Mouse (Mus musculus) embryonic facial prominence, embryonic 11.5 days (tissue): ENCODE measurements around the gene Ipo7. TPM values are rescaled to one million over a fixed set of nuclear protein-coding genes. Genes with fewer than 3 reads are reported as not detected.
"Not testable (repeated sequence)": the region's sequence is repeated elsewhere in the genome, so short reads cannot be mapped to it uniquely, and the experiment has no call there.

Experiments used
- ATAC-seq: fragments of 200-750 bp; cut with Nextera tagmentation; replicated peaks from 2 replicates; pipeline ENCODE4 v1.8.0; 2017; ENCODE audit warnings: low read depth; ENCODE audit not compliant: insufficient number of reproducible peaks, low FRiP score, low TSS enrichment
- DNase-seq: peaks from one replicate; pipeline ENCODE4 v3.0.0-alpha.2; 2015; ENCODE audit warnings: low spot score
- H3K27ac ChIP-seq: fragments of 300-500 bp; sonication (generic); replicated peaks from 2 replicates; pipeline ENCODE4 v1.5.1; 2014; ENCODE audit warnings: mild to moderate bottlenecking, low read depth, low read length, control low read depth
- H3K27me3 ChIP-seq: fragments of 300-500 bp; sonication (generic); 2 replicates; pipeline ENCODE4 v1.6.1; 2014; ENCODE audit warnings: mild to moderate bottlenecking, low read length, moderate library complexity, mixed read lengths; ENCODE audit not compliant: control insufficient read depth, insufficient read depth
- H3K36me3 ChIP-seq: fragments of 300-500 bp; sonication (generic); replicated peaks from 2 replicates; pipeline ENCODE4 v1.6.1; 2014; ENCODE audit warnings: low read depth, mild to moderate bottlenecking, low read length, moderate library complexity, mixed read lengths; ENCODE audit not compliant: control insufficient read depth, insufficient read depth
- H3K4me1 ChIP-seq: fragments of 300-500 bp; sonication (generic); 2 replicates; pipeline ENCODE4 v1.6.1; 2014; ENCODE audit warnings: low read length, mixed read lengths; ENCODE audit not compliant: control insufficient read depth, insufficient read depth
- H3K4me2 ChIP-seq: fragments of 300-500 bp; sonication (generic); 2 replicates; pipeline ENCODE4 v1.6.1; 2014; ENCODE audit warnings: low read depth, mild to moderate bottlenecking, control low read depth, low read length, moderate library complexity
- H3K4me3 ChIP-seq: fragments of 300-500 bp; sonication (generic); 2 replicates; pipeline ENCODE4 v1.5.1; 2014; ENCODE audit warnings: low read depth, low read length, control low read depth
- H3K9ac ChIP-seq: fragments of 300-500 bp; sonication (generic); replicated peaks from 2 replicates; pipeline ENCODE4 v1.6.1; 2014; ENCODE audit warnings: mild to moderate bottlenecking, control low read depth, low read length
- H3K9me3 ChIP-seq: fragments of 300-500 bp; sonication (generic); replicated peaks from 2 replicates; pipeline ENCODE4 v1.6.1; 2016; ENCODE audit warnings: mild to moderate bottlenecking, low read length, inconsistent platforms, mixed read lengths; ENCODE audit not compliant: control insufficient read depth
- WGBS: fragments of 180-500 bp; shearing (Covaris S2); extraction: QIAGEN DNeasy Blood & Tissue Kit; methylation state at CpG from one replicate; pipeline ENCODE4 v1.1.7; 2014; 5-methylcytosine and 5-hydroxymethylcytosine counted together
- polyA plus RNA-seq: library from polyadenylated mRNA; unstranded; fragments of >200 nt; fragmentation: Nextera tagmentation; extraction: Ambion mirVana; gene quantifications from 2 replicates; pipeline ENCODE4 v1.2.1, GENCODE M21; 2014

The Ipo7 gene
- polyA plus RNA-seq, 1 experiment from 2014 or later = 29.9 TPM

DNA sequence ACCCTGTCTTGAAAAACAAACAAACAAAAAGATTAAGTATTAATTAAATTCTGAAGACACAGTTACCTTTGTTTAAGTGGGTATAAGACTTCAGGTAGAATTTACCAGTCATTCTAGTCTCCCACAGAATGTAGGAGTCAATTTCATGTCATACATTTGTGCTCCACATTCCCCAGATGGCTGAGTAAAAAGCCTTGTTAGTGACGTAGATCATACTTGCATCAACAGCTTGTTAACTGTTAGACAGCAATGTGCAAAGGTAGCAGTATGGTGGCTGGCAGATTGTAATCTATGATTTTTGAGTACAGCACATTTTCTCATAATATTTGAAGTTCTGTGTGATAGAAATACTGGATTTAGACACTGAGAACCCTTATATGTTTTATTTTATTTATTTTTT lies 10.8 kb downstream of the Ipo7 start:
- WGBS = 90% methylated on average over 1 of the region's 1 CpGs
- H3K9me3 ChIP-seq = no peaks in the 10 kb centered on the region
- no peak overlapping the region for H3K4me3 ChIP-seq
- H3K27ac ChIP-seq = no peak overlapping the region
- ATAC-seq = no peak
- H3K4me1 ChIP-seq = no peaks in the 10 kb centered on the region
- H3K4me2 ChIP-seq = no peak overlapping the region
- H3K27me3 ChIP-seq = no peaks in the 10 kb centered on the region
- no peak overlapping the region for H3K9ac ChIP-seq
- no peak for DNase-seq
- H3K36me3 ChIP-seq = peaks cover 11% of the 10 kb centered on the region

DNA sequence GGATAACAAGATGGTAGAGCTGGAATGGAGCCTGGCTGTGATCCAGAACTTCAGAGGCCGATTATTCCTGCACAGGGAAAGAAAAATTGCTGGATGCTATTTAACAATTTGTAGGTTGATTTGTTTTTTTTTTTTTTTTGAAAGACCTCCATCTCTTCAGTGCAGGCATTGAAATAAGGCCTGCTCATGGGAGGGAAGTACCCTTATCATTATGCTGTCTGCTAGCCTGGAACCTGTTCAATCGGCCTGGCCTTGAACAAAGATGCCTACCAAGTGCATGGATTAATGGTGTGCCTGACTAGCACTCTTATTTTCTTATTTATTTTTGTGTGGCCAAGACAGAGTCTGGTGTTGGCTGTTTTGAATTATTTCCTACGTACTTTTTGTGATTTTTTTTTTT lies 12.3 kb downstream of the Ipo7 start:
- WGBS = 89% methylated on average over 3 of the region's 3 CpGs
- DNase-seq (no peak), ATAC-seq (no peak)
- H3K4me1 ChIP-seq = no peaks in the 10 kb centered on the region
- H3K4me3 ChIP-seq = no peak overlapping the region
- no peak overlapping the region for H3K9ac ChIP-seq
- no peaks in the 10 kb centered on the region for H3K27me3 ChIP-seq
- peaks cover 13% of the 10 kb centered on the region for H3K36me3 ChIP-seq
- H3K4me2 ChIP-seq = no peak overlapping the region
- no peak overlapping the region for H3K27ac ChIP-seq
- no peaks in the 10 kb centered on the region for H3K9me3 ChIP-seq

DNA sequence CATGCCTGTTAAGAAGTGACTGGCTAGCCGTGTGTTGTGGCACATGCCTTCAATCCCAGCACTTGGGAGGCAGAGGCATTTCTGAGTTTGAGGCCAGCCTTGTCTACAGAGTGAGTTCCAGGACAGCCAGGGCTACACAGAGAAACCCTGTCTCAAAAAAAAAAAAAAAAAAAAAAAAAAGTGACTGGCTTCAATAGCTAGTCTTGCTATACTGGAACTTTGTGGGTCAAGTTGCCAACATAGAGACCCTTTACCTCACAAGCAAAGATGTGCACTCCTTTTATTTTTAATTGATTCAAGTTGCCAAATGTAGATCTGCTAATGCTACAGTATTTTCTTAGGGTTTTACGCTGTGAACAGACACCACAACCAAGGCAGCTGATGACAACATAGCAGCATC lies 39.6 kb downstream of the Ipo7 start:
- H3K9me3 ChIP-seq, H3K27ac ChIP-seq, H3K4me2 ChIP-seq, ATAC-seq, DNase-seq, H3K4me3 ChIP-seq, H3K9ac ChIP-seq, H3K36me3 ChIP-seq, H3K27me3 ChIP-seq, H3K4me1 ChIP-seq: not testable (repeated sequence)
- WGBS = 93% methylated on average over 2 of the region's 2 CpGs

DNA sequence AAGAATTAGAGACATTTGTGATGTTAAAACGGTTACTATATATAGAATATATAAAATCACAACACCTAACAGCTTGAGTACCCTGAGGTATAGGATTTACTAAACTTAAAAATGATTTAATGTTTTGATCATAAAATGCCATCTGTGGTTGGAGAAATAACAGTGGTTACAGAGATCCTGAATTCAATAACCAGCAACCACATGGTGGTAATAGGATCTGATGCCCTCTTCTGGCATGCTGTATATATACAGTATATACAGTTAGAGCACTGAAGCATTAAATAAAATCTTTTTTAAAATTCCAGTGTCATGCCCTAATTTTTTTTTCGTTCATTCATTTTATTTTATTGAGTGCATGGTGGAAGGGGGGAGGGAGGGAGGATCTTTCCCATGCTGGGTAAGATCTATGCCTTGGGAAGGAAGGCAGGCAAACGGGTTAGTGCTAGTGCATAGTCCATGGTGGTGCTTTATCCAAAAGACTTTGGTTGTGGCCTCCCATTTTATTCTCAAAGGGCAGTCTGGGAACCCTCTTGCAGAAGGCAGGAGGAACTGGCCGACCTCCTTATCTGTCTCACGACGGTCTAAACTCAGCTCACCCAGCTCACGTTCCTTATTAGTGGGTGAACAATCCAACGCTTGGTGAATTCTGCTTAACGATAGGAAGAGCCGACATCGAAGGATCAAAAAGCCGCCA lies 41.2 kb downstream of the Ipo7 start:
- ATAC-seq (no peak), DNase-seq (peak; percentile 36)
- H3K9me3 ChIP-seq = no peaks in the 10 kb centered on the region
- no peak overlapping the region for H3K27ac ChIP-seq
- no peaks in the 10 kb centered on the region for H3K36me3 ChIP-seq
- no peak overlapping the region for H3K4me2 ChIP-seq
- no peaks in the 10 kb centered on the region for H3K4me1 ChIP-seq
- H3K4me3 ChIP-seq = no peak overlapping the region
- H3K9ac ChIP-seq = no peak overlapping the region
- WGBS = 89% methylated on average over 12 of the region's 12 CpGs
- H3K27me3 ChIP-seq = no peaks in the 10 kb centered on the region

DNA sequence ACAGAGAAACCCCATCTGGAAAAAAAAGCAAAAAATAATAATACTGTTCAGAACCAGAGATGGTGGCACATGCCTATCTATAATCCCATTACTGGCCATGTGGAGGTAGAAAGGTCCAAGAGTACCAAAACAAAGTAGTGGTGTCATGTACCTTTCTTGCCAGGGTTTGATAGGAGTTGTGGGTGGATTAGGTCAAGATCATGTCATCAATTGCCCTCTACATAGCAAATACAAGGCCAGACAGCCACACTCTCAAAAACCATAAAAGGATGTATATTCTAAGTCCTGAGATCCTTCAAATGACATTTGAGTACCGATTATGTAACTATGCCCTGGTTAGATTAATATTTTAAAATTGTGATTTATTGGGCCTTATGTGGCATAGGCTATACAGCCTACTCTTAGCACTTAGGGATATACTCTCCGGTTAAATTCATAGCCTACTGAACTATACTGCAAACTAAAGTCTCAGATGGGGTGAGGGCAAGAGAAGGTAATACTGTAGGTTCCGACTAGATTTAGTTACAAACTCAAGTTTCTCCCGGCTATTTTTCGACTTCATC lies 42.1 kb downstream of the Ipo7 start:
- H3K36me3 ChIP-seq = no peaks in the 10 kb centered on the region
- WGBS = 17% methylated on average over 5 of the region's 5 CpGs
- DNase-seq (no peak), ATAC-seq (no peak)
- no peaks in the 10 kb centered on the region for H3K27me3 ChIP-seq
- peak overlapping the region; percentile 96 for H3K27ac ChIP-seq
- H3K9ac ChIP-seq = peak overlapping the region; percentile 95
- H3K4me2 ChIP-seq = peak overlapping the region; percentile 57
- no peaks in the 10 kb centered on the region for H3K9me3 ChIP-seq
- H3K4me3 ChIP-seq = peak overlapping the region; percentile 78
- H3K4me1 ChIP-seq = no peaks in the 10 kb centered on the region

DNA sequence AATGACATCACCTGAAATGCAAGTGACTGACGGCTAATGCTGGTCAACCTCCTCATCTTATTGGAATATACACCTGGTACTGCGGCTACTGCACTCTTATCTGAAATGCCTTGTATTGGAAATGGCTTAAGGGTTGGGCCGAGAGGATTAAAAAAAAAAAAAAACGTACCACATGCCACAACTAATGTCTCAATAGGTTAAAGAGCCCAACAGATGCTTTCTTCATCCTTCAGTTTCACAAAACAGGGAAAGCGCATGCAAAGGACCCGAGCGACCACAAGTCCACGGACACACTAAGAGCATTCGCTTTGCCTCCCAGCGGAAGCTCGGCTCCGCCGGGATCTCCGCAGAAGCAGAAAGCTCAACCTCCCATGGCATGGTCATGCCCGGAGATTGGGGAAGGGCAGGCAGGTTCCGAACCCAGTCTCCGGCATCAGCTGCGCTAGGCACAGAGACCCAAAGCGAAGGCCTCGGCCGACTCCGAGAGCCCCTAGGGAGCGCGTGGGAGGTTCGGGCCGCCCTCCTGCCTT lies 42.7 kb downstream of the Ipo7 start:
- ATAC-seq (no peak; the same call in 1 of the 2 replicates), DNase-seq (peak; percentile 53)
- H3K27ac ChIP-seq = peak overlapping the region; percentile 96
- H3K9ac ChIP-seq = peak overlapping the region; percentile 95
- under 1% methylated on average over 26 of the region's 26 CpGs for WGBS
- H3K4me2 ChIP-seq = peak overlapping the region; percentile 57
- peak overlapping the region; percentile 78 for H3K4me3 ChIP-seq
- no peaks in the 10 kb centered on the region for H3K4me1 ChIP-seq
- H3K27me3 ChIP-seq = no peaks in the 10 kb centered on the region
- H3K36me3 ChIP-seq = no peaks in the 10 kb centered on the region
- no peaks in the 10 kb centered on the region for H3K9me3 ChIP-seq

DNA sequence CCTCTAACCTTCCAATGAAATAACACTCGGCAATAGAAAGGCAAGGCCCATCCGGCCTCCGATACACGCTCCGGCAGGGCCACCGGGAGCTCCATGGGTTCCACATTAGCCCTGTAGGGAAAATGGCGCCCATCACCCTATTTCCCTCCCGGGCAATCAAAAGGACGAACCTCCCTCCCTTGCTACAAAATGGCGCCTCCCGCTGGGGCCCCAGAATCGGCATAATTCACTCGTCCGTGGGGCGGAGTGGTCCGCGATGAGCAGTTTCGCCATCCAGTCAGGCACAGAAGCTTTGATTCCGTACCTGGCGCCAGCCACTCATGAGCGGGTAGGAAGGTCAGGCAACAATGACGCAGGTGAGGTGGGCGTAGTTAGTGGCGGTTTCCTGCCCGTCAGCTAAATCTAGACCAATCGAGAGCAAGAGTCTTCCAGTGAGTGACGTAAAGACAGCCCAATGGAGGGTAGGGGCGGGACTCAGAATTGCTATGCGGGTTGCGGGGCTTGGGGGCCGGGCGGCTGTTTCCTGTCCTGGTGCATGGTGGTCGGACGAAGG lies 43.2 kb downstream of the Ipo7 start, which contains the start of gene Zfp143:
Zfp143 (plus strand) TSS at position 19 of the 553 bp plus-strand sequence.
- peak within 1 kb of the TSS; percentile 65 for H3K4me2 ChIP-seq
- H3K27ac ChIP-seq = peak within 1 kb of the TSS; percentile 100
- no peaks in the 10 kb centered on the region for H3K36me3 ChIP-seq
- H3K9ac ChIP-seq = peak within 1 kb of the TSS; percentile 96
- no peaks in the 10 kb centered on the region for H3K27me3 ChIP-seq
- WGBS = under 1% methylated on average over 34 of the region's 34 CpGs
- peak within 1 kb of the TSS; percentile 78 for H3K4me3 ChIP-seq
- peak; percentile 99 for ATAC-seq
- peak; percentile 100 for DNase-seq
- no peaks in the 10 kb centered on the region for H3K9me3 ChIP-seq
- H3K4me1 ChIP-seq = no peaks in the 10 kb centered on the region

DNA sequence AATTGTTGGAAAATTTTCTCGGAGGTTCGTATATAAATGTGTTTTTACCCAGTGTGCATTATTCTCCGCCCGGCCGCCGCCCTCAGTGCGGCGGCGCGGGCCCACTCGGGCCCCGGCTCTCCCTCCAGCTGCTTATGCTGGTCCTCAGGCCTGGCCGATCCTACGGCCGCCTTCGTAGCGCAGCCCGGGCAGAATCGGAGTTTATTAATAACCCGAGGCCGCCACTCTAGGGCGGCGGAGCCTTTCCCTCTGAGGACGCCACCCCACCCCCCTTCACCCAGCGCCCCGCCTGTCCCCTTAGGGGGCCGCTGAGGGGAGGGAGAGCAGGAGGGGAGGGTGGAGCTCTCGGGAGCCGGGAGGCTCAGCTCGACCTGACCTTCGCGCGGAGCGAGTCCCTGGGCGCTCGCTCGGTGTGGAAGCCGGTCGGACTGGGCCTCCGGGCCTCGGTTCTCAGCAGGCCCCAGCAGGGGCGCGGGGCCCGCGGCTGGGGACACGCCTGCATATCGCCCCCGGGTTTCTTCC lies 43.7 kb downstream of the Ipo7 start:
- ATAC-seq (peak; percentile 75), DNase-seq (peak; percentile 87)
- Histone ChIP-seq H3K27ac (peak overlapping the region; percentile 100), H3K4me3 (peak overlapping the region; percentile 63), H3K4me1 (no peaks in the 10 kb centered on the region), H3K27me3 (no peaks in the 10 kb centered on the region), H3K9ac (peak overlapping the region; percentile 96), H3K9me3 (no peaks in the 10 kb centered on the region), H3K4me2 (peak overlapping the region; percentile 65), H3K36me3 (no peaks in the 10 kb centered on the region)
- WGBS = 0% methylated on average over 46 of the region's 48 CpGs
